20 mouse cellular contexts compared by ENCODE assay signal in the genomic region with DNA sequence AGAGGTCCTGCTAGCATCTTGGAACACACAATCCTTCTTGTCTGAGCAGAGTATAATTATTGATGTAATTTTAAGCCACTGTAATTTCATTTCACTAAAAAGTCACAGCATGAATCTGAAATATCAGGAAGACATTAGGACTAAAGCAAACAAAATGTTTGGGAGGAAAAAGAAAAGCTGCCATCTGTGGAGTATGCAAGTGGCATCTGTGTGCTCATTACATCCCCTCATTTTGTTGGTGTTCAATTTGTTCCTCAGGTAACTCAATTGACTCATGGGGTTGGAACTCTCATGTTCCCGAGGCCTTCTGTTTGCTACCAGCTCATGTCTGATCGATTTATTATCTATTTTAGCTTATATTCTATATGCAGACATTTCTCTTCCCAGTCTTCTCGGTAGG.
"Had no signal": no experiment of that assay in that cellular context is flagged by ENCODE, and none has a peak within 500 bp of the region (broad histone marks: within the 10 kb centered on the region; RNA-seq: fewer than 3 reads in every experiment).

No protein-coding gene starts in this region.

- H3K4me1 ChIP-seq: liver, embryonic 13.5 days; midbrain, embryonic 12.5 days; midbrain, embryonic 15.5 days; neural tube, embryonic 12.5 days had no signal

- H3K4me2 ChIP-seq: liver, embryonic 13.5 days; midbrain, embryonic 12.5 days; midbrain, embryonic 15.5 days; neural tube, embryonic 12.5 days; neural tube, embryonic 15.5 days; stomach, embryonic 15.5 days had no signal

- H3K4me3 ChIP-seq: liver, embryonic 13.5 days; midbrain, embryonic 12.5 days; midbrain, embryonic 15.5 days; neural tube, embryonic 12.5 days; neural tube, embryonic 15.5 days; stomach, embryonic 15.5 days had no signal

- H3K27ac ChIP-seq: liver, embryonic 13.5 days; macrophage; midbrain, embryonic 12.5 days; midbrain, embryonic 15.5 days; neural tube, embryonic 12.5 days; neural tube, embryonic 15.5 days; stomach, embryonic 15.5 days had no signal

- ATAC-seq: inflammation-experienced regulatory T-cells, adult 6 months; intestine, embryonic 16.5 days; midbrain, embryonic 15.5 days had no signal

- H3K27me3 ChIP-seq: liver, embryonic 13.5 days; midbrain, embryonic 12.5 days; midbrain, embryonic 15.5 days; neural tube, embryonic 12.5 days; neural tube, embryonic 15.5 days; stomach, embryonic 15.5 days had no signal

- H3K36me3 ChIP-seq: liver, embryonic 13.5 days; midbrain, embryonic 12.5 days; midbrain, embryonic 15.5 days; neural tube, embryonic 12.5 days; neural tube, embryonic 15.5 days; stomach, embryonic 15.5 days had no signal

- H3K9me3 ChIP-seq: liver, embryonic 13.5 days; midbrain, embryonic 12.5 days; midbrain, embryonic 15.5 days; neural tube, embryonic 12.5 days; neural tube, embryonic 15.5 days; stomach, embryonic 15.5 days had no signal

- H3K9ac ChIP-seq: liver, embryonic 13.5 days; midbrain, embryonic 12.5 days; midbrain, embryonic 15.5 days; neural tube, embryonic 12.5 days; neural tube, embryonic 15.5 days; stomach, embryonic 15.5 days had no signal

- DNase-seq: kidney, adult 18-20 months; kidney, adult 9 months; kidney, postnatal 14 days; liver, embryonic 13.5 days; lung, adult 2 months; lung, postnatal 14 days; right cerebral cortex, adult 18-20 months; right cerebral cortex, postnatal 14 days; right cerebral cortex, postnatal 4 days; thymus, adult 2 months; thymus, postnatal 14 days; thymus, postnatal 4 days had no signal
